Mouse (Mus musculus) T-helper 2 cell (primary cell): ENCODE measurements at regions not wholly inside any gene's neighbourhood (a gene's known extent, or its start where the extent isn't known, plus 50 kb on each side); places are given as distances from the start of the nearest gene placed in this dataset.

Experiments used
- in situ Hi-C: fragments of 300-600 bp; cut with MboI, MseI; formaldehyde crosslinking; loops from one replicate; pipeline ENCODE4 v1.15.1; 2025; ENCODE audit warnings: high pct_unique_total_duplicates

GRCm38 (mm10) chr1:169872865-169873264, 55.6 kb upstream of the Ccdc190 start:
- in situ Hi-C loops: no loop called here

GRCm38 (mm10) chr1:169868636-169869035, 59.8 kb upstream of the Ccdc190 start:
- in situ Hi-C loops: no loop called here

- in situ Hi-C loops: no loop called here
These were observed 61.0 kb upstream of the Ccdc190 start for GRCm38 (mm10) chr1:169867453-169867852.

- in situ Hi-C loops: no loop called here
These were observed 61.6 kb upstream of the Ccdc190 start for GRCm38 (mm10) chr1:169866840-169867239.

GRCm38 (mm10) chr1:169859041-169859440, 69.4 kb upstream of the Ccdc190 start:
- in situ Hi-C loops: no loop called here

GRCm38 (mm10) chr1:169851663-169852062, 76.8 kb upstream of the Ccdc190 start:
- in situ Hi-C loops: no loop called here

- in situ Hi-C loops: loop anchor here (10.0 kb wide), 1 partner anchor 244 kb away; no protein-coding TSS in a partner anchor
These were observed 80.0 kb upstream of the Ccdc190 start for GRCm38 (mm10) chr1:169848254-169849015.

- in situ Hi-C loops: loop anchor here (10.0 kb wide), 1 partner anchor 238 kb away; no protein-coding TSS in a partner anchor
These were observed 86.0 kb upstream of the Ccdc190 start for GRCm38 (mm10) chr1:169842490-169842889.

- in situ Hi-C loops: loop anchor here (10.0 kb wide), 1 partner anchor 236 kb away; no protein-coding TSS in a partner anchor
These were observed 87.5 kb upstream of the Ccdc190 start for GRCm38 (mm10) chr1:169840948-169841347.

GRCm38 (mm10) chr1:169840056-169840728, 88.3 kb upstream of the Ccdc190 start:
- in situ Hi-C loops: loop anchor here (10.0 kb wide), 1 partner anchor 235 kb away; no protein-coding TSS in a partner anchor

- in situ Hi-C loops: no loop called here
These were observed 85.9 kb upstream of the Rgs4 start for GRCm38 (mm10) chr1:169833385-169833784.

GRCm38 (mm10) chr1:169831326-169832066, 84.1 kb upstream of the Rgs4 start:
- in situ Hi-C loops: no loop called here

- in situ Hi-C loops: no loop called here
These were observed 83.2 kb upstream of the Rgs4 start for GRCm38 (mm10) chr1:169830596-169830995.

GRCm38 (mm10) chr1:169822034-169822433, 74.6 kb upstream of the Rgs4 start:
- in situ Hi-C loops: no loop called here

GRCm38 (mm10) chr1:169819404-169819949, 72.0 kb upstream of the Rgs4 start:
- in situ Hi-C loops: no loop called here

GRCm38 (mm10) chr1:169816939-169817338, 69.5 kb upstream of the Rgs4 start:
- in situ Hi-C loops: no loop called here

GRCm38 (mm10) chr1:169812512-169813101, 65.2 kb upstream of the Rgs4 start:
- in situ Hi-C loops: no loop called here

GRCm38 (mm10) chr1:169803428-169804138, 56.1 kb upstream of the Rgs4 start:
- in situ Hi-C loops: no loop called here

GRCm38 (mm10) chr1:169802868-169803267, 55.4 kb upstream of the Rgs4 start:
- in situ Hi-C loops: no loop called here

GRCm38 (mm10) chr1:169802053-169802830, 54.8 kb upstream of the Rgs4 start:
- in situ Hi-C loops: no loop called here
